Mouse (Mus musculus): ENCODE measurements at regions not wholly inside any gene's neighbourhood (a gene's known extent, or its start where the extent isn't known, plus 50 kb on each side); places are given as distances from the start of the nearest gene placed in this dataset.

- H3K4me2 ChIP-seq (replicated peaks): no peak overlapping the region
- H3K4me1 ChIP-seq: no peaks in the 10 kb centered on the region
- no peak overlapping the region for H3K27ac ChIP-seq (replicated peaks)
- H3K4me3 ChIP-seq (replicated peaks): no peak overlapping the region
- no peaks in the 10 kb centered on the region for H3K27me3 ChIP-seq
- WGBS: 77% methylated on average over 1 of the region's 1 CpGs
- H3K36me3 ChIP-seq: no peaks in the 10 kb centered on the region
- no peaks in the 10 kb centered on the region for H3K9me3 ChIP-seq (replicated peaks)
- ATAC-seq (ENCODE audit: insufficient number of reproducible peaks, low FRiP score, low TSS enrichment, low read depth): no peak
- no peak overlapping the region for H3K9ac ChIP-seq
Measured at GRCm38 (mm10) chr5:28680311-28680710, 213.3 kb upstream of the Shh start.

GRCm38 (mm10) chr5:28679761-28680160, 212.7 kb upstream of the Shh start:
- H3K9me3 ChIP-seq (replicated peaks): no peaks in the 10 kb centered on the region
- no peak for ATAC-seq (ENCODE audit: insufficient number of reproducible peaks, low FRiP score, low TSS enrichment, low read depth)
- no peak overlapping the region for H3K27ac ChIP-seq (replicated peaks)
- H3K9ac ChIP-seq: no peak overlapping the region
- no peaks in the 10 kb centered on the region for H3K27me3 ChIP-seq
- 61% methylated on average over 1 of the region's 1 CpGs for WGBS
- H3K36me3 ChIP-seq: no peaks in the 10 kb centered on the region
- H3K4me3 ChIP-seq (replicated peaks): no peak overlapping the region
- no peaks in the 10 kb centered on the region for H3K4me1 ChIP-seq
- no peak overlapping the region for H3K4me2 ChIP-seq (replicated peaks)

GRCm38 (mm10) chr5:28630186-28630585, 163.1 kb upstream of the Shh start:
- no peak overlapping the region for H3K4me2 ChIP-seq (replicated peaks)
- no peaks in the 10 kb centered on the region for H3K4me1 ChIP-seq
- H3K9me3 ChIP-seq (replicated peaks): no peaks in the 10 kb centered on the region
- H3K36me3 ChIP-seq: no peaks in the 10 kb centered on the region
- no peak overlapping the region for H3K4me3 ChIP-seq (replicated peaks)
- H3K27ac ChIP-seq (replicated peaks): no peak overlapping the region
- ATAC-seq (ENCODE audit: insufficient number of reproducible peaks, low FRiP score, low TSS enrichment, low read depth): no peak
- no peaks in the 10 kb centered on the region for H3K27me3 ChIP-seq
- 67% methylated on average over 4 of the region's 4 CpGs for WGBS
- no peak overlapping the region for H3K9ac ChIP-seq

DNA sequence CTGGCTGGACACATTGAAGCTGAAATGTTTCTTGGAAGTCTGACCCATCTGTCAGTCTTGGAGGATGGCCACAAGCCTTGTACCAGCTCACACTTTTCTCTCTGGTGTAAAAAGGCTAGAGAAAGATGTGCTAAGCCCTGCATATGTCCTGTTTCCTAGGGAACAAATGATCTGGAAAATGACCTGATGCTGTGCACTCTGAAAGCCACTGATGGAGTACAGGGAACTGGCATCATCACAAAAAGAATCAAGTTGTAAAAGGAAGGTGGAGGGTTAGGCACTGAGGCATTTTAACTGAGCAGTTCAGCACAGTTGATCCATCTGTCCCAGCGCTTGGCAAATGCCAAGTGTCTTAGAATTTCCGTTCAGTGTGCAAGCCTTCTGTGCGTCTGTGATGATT, 144.8 kb upstream of the Shh start:
- no peak for ATAC-seq (ENCODE audit: insufficient number of reproducible peaks, low FRiP score, low TSS enrichment, low read depth)
- no peak overlapping the region for H3K27ac ChIP-seq (replicated peaks)
- no peaks in the 10 kb centered on the region for H3K4me1 ChIP-seq
- no peak overlapping the region for H3K9ac ChIP-seq
- H3K36me3 ChIP-seq: no peaks in the 10 kb centered on the region
- H3K27me3 ChIP-seq: no peaks in the 10 kb centered on the region
- WGBS: 90% methylated on average over 3 of the region's 3 CpGs
- H3K4me3 ChIP-seq (replicated peaks): no peak overlapping the region
- no peaks in the 10 kb centered on the region for H3K9me3 ChIP-seq (replicated peaks)
- no peak overlapping the region for H3K4me2 ChIP-seq (replicated peaks)

DNA sequence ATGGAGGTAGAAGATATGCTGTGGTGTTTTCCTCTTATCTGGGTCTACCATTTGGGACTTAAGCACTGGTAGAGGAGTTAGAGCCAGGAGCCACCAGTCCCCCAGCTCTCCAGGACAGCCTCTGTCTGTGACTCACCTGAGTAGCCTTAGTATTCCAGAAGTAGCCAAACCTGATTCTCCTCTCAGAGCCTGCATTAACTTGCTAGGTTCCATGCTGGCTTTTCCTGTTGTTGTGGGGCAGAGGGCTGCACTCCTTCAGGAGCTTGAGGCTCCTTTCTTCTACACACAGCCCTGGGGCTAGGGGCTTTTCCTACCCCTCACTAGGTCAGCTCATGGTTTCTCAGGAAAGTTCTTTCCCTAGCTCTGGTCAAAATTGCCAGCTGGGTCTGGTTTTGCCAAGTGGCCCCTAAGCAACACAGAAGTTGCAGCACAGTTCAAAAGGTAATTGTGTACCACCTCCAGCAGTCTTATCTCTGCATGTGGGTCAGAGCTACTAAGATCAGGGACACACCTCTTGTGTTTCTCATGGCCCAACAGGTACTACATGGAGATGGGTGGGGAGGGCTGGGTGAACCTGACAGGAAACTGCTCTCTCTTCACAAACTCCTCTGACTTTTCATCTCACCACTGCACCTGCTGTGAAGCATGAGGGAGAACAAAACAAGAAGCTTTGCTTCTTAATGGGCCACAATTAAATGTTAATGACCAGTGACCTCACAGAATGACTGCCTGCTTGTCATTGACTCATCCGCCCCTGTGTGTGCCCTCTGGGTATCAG, 129.7 kb upstream of the Shh start:
- no peaks in the 10 kb centered on the region for H3K27me3 ChIP-seq
- H3K27ac ChIP-seq (replicated peaks): no peak overlapping the region
- H3K36me3 ChIP-seq: no peaks in the 10 kb centered on the region
- no peak overlapping the region for H3K4me2 ChIP-seq (replicated peaks)
- no peak overlapping the region for H3K4me3 ChIP-seq (replicated peaks)
- no peak for ATAC-seq (ENCODE audit: insufficient number of reproducible peaks, low FRiP score, low TSS enrichment, low read depth)
- no peaks in the 10 kb centered on the region for H3K4me1 ChIP-seq
- H3K9ac ChIP-seq: no peak overlapping the region
- 28% methylated on average over 1 of the region's 1 CpGs for WGBS
- H3K9me3 ChIP-seq (replicated peaks): no peaks in the 10 kb centered on the region

DNA sequence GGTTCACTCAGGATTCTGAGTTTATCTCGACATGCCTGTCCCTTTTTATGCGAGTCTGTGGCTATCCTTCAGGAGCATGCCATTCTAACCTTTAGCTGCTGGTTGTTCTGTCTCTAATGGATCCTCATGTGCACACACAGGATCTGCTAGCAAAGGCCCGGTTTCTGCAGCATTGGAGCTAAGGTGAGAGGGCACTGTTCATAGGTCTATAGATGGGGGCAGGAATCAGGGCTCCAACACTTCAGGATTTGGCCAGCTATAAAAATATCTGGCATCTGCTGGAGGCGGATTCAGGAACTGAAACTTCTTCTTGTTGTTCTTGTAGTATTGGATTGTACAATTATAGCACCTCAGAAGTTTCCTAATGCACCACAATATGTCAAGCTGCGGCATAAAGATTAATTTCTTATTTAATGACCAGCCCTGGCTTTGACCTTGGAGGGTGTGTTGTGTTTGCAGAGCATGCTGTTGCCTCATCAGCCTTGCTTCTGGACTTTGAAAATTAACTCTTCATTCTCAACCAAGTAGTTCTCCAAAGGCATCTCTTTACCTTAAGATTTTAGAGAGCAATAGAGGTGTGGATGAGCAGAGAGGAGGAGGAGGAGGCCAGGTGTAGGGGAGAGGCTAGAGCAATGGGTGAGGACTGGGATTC, 104.4 kb upstream of the Shh start:
- H3K27ac ChIP-seq (replicated peaks): no peak overlapping the region
- H3K9ac ChIP-seq: no peak overlapping the region
- H3K4me3 ChIP-seq (replicated peaks): no peak overlapping the region
- 81% methylated on average over 5 of the region's 5 CpGs for WGBS
- H3K27me3 ChIP-seq: no peaks in the 10 kb centered on the region
- H3K9me3 ChIP-seq (replicated peaks): no peaks in the 10 kb centered on the region
- ATAC-seq (ENCODE audit: insufficient number of reproducible peaks, low FRiP score, low TSS enrichment, low read depth): no peak
- no peaks in the 10 kb centered on the region for H3K4me1 ChIP-seq
- no peaks in the 10 kb centered on the region for H3K36me3 ChIP-seq
- H3K4me2 ChIP-seq (replicated peaks): no peak overlapping the region

DNA sequence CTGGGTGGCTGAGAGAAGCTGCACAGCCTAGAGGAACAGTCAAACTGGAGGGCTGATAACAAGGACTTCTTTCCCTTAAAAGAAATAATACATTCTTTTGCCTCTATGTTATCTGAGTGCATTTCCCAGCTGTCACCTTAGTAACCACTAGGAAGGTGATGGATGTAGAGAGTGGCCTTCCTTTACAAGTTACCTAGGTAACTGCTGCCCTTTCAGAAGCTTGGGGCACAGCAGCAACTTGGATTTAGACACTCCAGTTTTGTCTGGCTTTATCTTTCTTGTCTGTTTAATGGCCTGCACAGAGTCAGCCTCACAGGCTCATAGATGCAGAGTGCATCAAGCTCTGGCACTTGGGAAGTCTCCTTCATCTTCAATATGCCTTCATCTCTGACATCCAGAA, 101.4 kb upstream of the Shh start:
- H3K4me3 ChIP-seq (replicated peaks): no peak overlapping the region
- H3K9ac ChIP-seq: no peak overlapping the region
- no peak overlapping the region for H3K4me2 ChIP-seq (replicated peaks)
- no peaks in the 10 kb centered on the region for H3K4me1 ChIP-seq
- H3K36me3 ChIP-seq: no peaks in the 10 kb centered on the region
- H3K9me3 ChIP-seq (replicated peaks): no peaks in the 10 kb centered on the region
- no peaks in the 10 kb centered on the region for H3K27me3 ChIP-seq
- no peak overlapping the region for H3K27ac ChIP-seq (replicated peaks)
- ATAC-seq (ENCODE audit: insufficient number of reproducible peaks, low FRiP score, low TSS enrichment, low read depth): no peak

DNA sequence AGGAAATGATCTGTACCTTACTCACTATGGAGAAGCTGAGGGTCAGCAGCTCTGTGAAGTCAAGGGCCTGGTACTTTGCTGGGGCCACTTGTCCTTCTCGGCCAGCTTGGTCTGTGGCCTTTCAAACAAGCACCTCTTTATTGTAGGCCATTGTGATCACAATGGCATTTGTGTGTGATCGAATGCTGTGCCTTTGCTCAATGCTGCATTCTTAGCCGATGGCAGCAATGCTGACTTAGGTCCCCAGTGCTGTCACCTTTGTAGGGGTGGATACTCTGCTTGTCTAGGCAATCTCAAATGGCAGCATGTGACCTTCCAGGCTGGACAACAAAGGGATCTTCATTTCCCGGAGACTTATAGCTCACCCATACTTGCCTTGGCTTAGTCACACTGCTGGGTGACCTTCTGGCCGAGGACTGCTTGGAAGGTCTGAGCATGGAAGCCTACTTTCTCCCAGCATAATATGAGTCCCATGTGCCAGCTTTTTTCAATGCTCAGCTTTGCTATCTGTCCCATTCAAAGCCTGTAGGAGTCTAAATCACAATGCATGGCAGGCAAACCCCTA, 100.4 kb upstream of the Shh start:
- Histone ChIP-seq H3K4me3 (replicated peaks) (no peak overlapping the region), H3K36me3 (no peaks in the 10 kb centered on the region), H3K4me2 (replicated peaks) (no peak overlapping the region), H3K4me1 (no peaks in the 10 kb centered on the region), H3K27ac (replicated peaks) (no peak overlapping the region), H3K27me3 (no peaks in the 10 kb centered on the region), H3K9ac (no peak overlapping the region), H3K9me3 (replicated peaks) (no peaks in the 10 kb centered on the region)
- WGBS: 71% methylated on average over 5 of the region's 5 CpGs
- ATAC-seq (ENCODE audit: insufficient number of reproducible peaks, low FRiP score, low TSS enrichment, low read depth): no peak

GRCm38 (mm10) chr5:28563401-28563800, 96.3 kb upstream of the Shh start:
- no peak overlapping the region for H3K9ac ChIP-seq
- no peaks in the 10 kb centered on the region for H3K4me1 ChIP-seq
- no peak overlapping the region for H3K27ac ChIP-seq (replicated peaks)
- H3K36me3 ChIP-seq: no peaks in the 10 kb centered on the region
- H3K9me3 ChIP-seq (replicated peaks): no peaks in the 10 kb centered on the region
- no peak overlapping the region for H3K4me3 ChIP-seq (replicated peaks)
- no peak for ATAC-seq (ENCODE audit: insufficient number of reproducible peaks, low FRiP score, low TSS enrichment, low read depth)
- no peak overlapping the region for H3K4me2 ChIP-seq (replicated peaks)
- no peaks in the 10 kb centered on the region for H3K27me3 ChIP-seq
- WGBS: 12% methylated on average over 3 of the region's 3 CpGs

DNA sequence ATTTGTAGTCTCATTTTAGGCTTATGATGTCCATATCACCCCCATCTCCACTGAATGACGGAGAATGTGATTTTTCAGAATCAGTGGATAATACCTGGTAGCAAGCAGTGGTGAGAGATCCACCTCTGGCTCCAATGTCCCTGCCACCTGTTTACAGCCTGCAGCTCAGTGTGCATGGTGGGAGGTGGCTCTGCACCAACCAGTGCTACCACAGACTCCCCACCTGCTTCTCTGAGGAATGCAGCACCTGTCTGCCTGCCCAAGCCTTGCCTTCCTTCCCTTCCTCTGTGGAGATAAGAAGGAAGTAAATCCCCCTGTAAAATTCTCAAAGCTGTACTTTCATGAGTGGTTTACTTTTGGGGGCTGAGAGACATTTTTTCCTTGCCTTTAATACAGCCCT, 95.9 kb upstream of the Shh start:
- no peak for ATAC-seq (ENCODE audit: insufficient number of reproducible peaks, low FRiP score, low TSS enrichment, low read depth)
- 86% methylated on average over 1 of the region's 1 CpGs for WGBS
- no peak overlapping the region for H3K27ac ChIP-seq (replicated peaks)

GRCm38 (mm10) chr5:28553543-28553942, 86.5 kb upstream of the Shh start:
- Histone ChIP-seq H3K4me1 (no peaks in the 10 kb centered on the region), H3K9me3 (replicated peaks) (no peaks in the 10 kb centered on the region), H3K9ac (no peak overlapping the region), H3K27me3 (no peaks in the 10 kb centered on the region), H3K27ac (replicated peaks) (no peak overlapping the region), H3K4me2 (replicated peaks) (no peak overlapping the region), H3K36me3 (no peaks in the 10 kb centered on the region), H3K4me3 (replicated peaks) (no peak overlapping the region)
- WGBS: 76% methylated on average over 2 of the region's 2 CpGs
- ATAC-seq (ENCODE audit: insufficient number of reproducible peaks, low FRiP score, low TSS enrichment, low read depth): no peak

More for the DNA sequence above, 95.9 kb upstream of the Shh start:
- H3K36me3 ChIP-seq: no peaks in the 10 kb centered on the region
- H3K4me3 ChIP-seq (replicated peaks): no peak overlapping the region
- H3K9ac ChIP-seq: no peak overlapping the region
- no peaks in the 10 kb centered on the region for H3K27me3 ChIP-seq
- no peaks in the 10 kb centered on the region for H3K4me1 ChIP-seq
- H3K4me2 ChIP-seq (replicated peaks): no peak overlapping the region
- H3K9me3 ChIP-seq (replicated peaks): no peaks in the 10 kb centered on the region

All from embryonic facial prominence, embryonic 15.5 days (tissue).